Mouse (Mus musculus) brain, embryonic 14.5 days (tissue): Measurements from ENCODE around the gene Aldh8a1.

Experiments used
- CTCF ChIP-seq: fragments of 200-500 bp; IDR thresholded peaks from 2 replicates; pipeline ENCODE4 v1.5.1; 2012; ENCODE audit warnings: inconsistent platforms, mild to moderate bottlenecking, moderate library complexity, borderline replicate concordance; ENCODE audit not compliant: insufficient read depth, insufficient read length; ENCODE audit errors: extremely low read depth
- POLR2A ChIP-seq: fragments of 200-500 bp; IDR thresholded peaks from 2 replicates; pipeline ENCODE4 v1.6.1; 2012; ENCODE audit warnings: mild to moderate bottlenecking, inconsistent platforms, borderline replicate concordance; ENCODE audit not compliant: poor library complexity, insufficient read depth, insufficient read length, severe bottlenecking; ENCODE audit errors: extremely low read depth

GRCm38 (mm10) chr10:21427996-21428395 is 50.9 kb downstream of the Aldh8a1 start:
- TF ChIP-seq CTCF (no peak), POLR2A (no peak)
